Mouse (Mus musculus) splenic B cell, adult 2 months (primary cell): Measurements from ENCODE around the gene Kcnk4.

Experiments
- DNase-seq: peaks from one replicate; pipeline ENCODE4 v3.0.0-alpha.2; 2011; ENCODE audit warnings: low read depth, low spot score
- H3K27me3 ChIP-seq: 2 replicates; pipeline ENCODE4 v1.6.1; 2012; ENCODE audit warnings: mild to moderate bottlenecking, low read length, moderate library complexity, mixed read lengths; ENCODE audit not compliant: control insufficient read depth, poor library complexity, insufficient read depth, severe bottlenecking
- H3K36me3 ChIP-seq: 2 replicates; pipeline ENCODE4 v1.6.1; 2012; ENCODE audit warnings: mild to moderate bottlenecking, low read length, moderate library complexity, mixed read lengths; ENCODE audit not compliant: control insufficient read depth, poor library complexity, insufficient read depth, severe bottlenecking

The Kcnk4 gene

DNA sequence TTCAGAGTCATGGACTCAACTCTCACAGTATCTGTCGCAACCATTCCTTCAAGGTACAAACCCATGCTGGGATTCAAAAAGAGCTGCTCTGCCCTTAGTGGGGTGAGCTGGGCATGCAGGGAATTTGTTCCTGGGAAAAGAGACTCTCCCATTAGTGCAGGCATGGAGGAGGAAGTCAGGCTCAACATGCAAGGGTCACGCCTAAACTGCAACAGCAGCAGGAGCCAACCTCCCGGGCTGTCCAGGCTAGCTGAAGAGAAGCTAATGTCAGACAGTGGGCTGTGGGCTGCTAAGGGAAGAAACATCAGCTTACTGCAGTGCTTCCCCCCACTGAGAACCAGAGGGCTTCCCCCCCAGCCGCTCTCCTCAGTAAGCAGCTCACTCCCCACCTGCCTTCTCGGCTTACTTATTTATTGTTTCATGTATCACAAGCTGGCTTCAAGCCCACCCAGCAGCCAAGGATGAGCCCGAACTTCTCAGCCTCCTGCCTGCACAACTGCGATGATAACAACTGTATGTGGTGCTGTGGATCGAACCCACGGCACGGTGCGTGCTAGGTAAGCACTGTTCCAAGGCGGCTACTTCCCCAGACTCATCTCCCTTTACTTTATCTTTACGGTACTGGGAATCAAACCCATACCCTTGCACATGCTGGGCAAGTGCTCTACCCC is 38.1 kb upstream of the Kcnk4 start:
- no peaks in the 10 kb centered on the region; the same call in none of the 2 replicates for H3K27me3 ChIP-seq
- H3K36me3 ChIP-seq: no peaks in the 10 kb centered on the region
- no peak for DNase-seq

GRCm38 (mm10) chr19:6971644-6972043 is 37.3 kb upstream of the Kcnk4 start:
- no peaks in the 10 kb centered on the region; the same call in none of the 2 replicates for H3K27me3 ChIP-seq
- H3K36me3 ChIP-seq: no peaks in the 10 kb centered on the region
- no peak for DNase-seq

DNA sequence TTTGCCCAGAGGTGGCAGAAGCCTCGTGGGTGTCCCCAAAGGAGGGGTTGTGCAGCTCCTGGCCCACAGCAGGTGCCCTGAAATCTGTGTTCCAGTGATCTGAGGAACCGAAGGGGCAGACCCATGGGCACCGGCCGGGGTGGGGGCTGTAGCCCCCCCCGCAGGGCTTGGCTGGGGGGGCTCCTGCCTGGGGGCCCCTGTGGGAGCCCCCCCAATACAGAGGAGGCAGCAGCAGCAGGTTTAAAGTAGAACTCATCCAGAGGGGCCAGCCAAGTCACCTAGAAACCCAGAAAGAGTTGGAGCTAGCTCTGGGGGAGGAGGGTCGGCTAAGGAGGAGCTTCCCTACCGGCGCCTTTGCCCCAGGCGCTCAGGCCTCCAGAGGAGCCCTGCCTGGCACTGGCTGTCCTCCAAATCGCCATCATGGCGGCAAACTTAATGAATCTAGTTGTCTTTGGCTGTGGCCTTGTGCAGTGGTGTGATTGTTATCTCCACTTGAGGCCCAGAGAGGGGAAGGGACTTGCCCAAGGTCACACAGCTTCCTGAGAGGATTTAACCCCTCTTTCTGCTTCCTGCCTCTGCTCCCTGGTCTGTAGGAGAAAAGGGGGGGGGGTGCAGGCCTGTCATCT is 36.3 kb upstream of the Kcnk4 start:
- H3K36me3 ChIP-seq: no peaks in the 10 kb centered on the region
- DNase-seq: no peak
- H3K27me3 ChIP-seq: no peaks in the 10 kb centered on the region; the same call in none of the 2 replicates

DNA sequence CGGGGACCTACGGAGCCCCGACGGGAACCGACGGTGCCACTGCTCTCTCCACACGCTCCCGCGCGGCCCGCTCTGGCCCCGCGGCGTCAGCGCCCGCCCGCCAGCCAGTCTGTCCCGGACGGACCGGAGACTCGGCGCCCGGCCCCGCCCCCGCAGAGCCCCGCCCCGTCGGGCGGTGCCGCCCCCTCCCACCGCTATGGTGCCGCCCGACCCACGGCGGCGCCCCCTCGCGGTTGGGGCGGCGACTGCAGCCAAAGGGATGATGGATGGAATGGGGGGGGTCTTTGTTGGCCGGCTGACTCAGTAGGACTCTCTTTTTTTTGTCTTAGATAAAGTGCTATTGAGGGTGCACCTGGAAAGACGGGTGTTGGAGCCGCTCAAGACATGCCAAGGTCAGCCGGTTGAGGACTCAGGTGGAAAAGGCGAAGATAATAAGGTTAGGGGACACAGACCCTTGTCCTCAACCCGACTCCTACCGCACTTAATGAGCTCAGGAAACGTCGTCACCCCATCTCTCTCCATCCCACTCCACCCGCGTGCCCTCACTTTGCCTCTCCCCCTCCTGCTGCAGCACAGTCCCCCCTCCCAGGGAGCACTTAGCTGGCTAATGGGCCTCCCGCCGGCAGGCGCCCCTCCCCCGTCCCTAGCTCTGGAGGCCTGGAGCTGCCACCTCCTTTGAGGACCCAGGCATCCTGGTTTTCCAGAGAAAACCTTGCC is 35.5 kb upstream of the Kcnk4 start:
- no peaks in the 10 kb centered on the region for H3K36me3 ChIP-seq
- peak; percentile 85 for DNase-seq
- no peaks in the 10 kb centered on the region; the same call in none of the 2 replicates for H3K27me3 ChIP-seq

GRCm38 (mm10) chr19:6969291-6969664 is 35.0 kb upstream of the Kcnk4 start:
- no peak for DNase-seq
- Histone ChIP-seq H3K27me3 (no peaks in the 10 kb centered on the region; the same call in none of the 2 replicates), H3K36me3 (no peaks in the 10 kb centered on the region)

GRCm38 (mm10) chr19:6968491-6969271 is 34.4 kb upstream of the Kcnk4 start:
- Histone ChIP-seq H3K27me3 (no peaks in the 10 kb centered on the region; the same call in none of the 2 replicates), H3K36me3 (peaks cover 1% of the 10 kb centered on the region; the same call in 1 of the 2 replicates)
- no peak for DNase-seq

DNA sequence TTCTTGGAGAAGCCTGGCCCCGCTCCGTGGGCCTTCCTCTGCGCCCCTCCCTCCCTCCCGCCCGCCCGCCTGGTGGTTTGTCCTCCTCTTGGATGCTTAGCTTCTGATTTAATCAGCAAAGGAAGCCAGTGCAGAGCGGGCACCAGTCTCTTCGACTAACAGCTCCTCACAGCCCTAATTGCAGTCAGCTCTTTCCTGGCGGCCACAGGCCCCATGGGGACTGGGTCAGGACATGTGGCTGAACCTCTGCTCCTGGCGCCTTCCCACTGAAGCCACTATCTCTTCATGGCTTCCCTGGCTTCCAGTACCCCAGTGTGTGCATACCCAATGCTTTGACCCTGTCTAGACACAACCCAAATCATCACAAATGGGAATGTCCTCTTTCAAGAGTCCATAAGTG is 22.1 kb upstream of the Kcnk4 start:
- DNase-seq: no peak
- H3K36me3 ChIP-seq: no peaks in the 10 kb centered on the region
- no peaks in the 10 kb centered on the region for H3K27me3 ChIP-seq

GRCm38 (mm10) chr19:6955424-6955823 is 21.1 kb upstream of the Kcnk4 start:
- H3K36me3 ChIP-seq: no peaks in the 10 kb centered on the region

GRCm38 (mm10) chr19:6954046-6954445 is 19.7 kb upstream of the Kcnk4 start:
- DNase-seq: peak; percentile 56
- H3K27me3 ChIP-seq: no peaks in the 10 kb centered on the region

More at GRCm38 (mm10) chr19:6955424-6955823, 21.1 kb upstream of the Kcnk4 start:
- H3K27me3 ChIP-seq: no peaks in the 10 kb centered on the region
- no peak for DNase-seq

GRCm38 (mm10) chr19:6952712-6953037 is 18.4 kb upstream of the Kcnk4 start:
- no peak for DNase-seq

More at GRCm38 (mm10) chr19:6954046-6954445, 19.7 kb upstream of the Kcnk4 start:
- no peaks in the 10 kb centered on the region for H3K36me3 ChIP-seq

GRCm38 (mm10) chr19:6951994-6952711 is 17.8 kb upstream of the Kcnk4 start:
- Histone ChIP-seq H3K27me3 (no peaks in the 10 kb centered on the region), H3K36me3 (no peaks in the 10 kb centered on the region)
- peak; percentile 30 for DNase-seq

More at GRCm38 (mm10) chr19:6952712-6953037, 18.4 kb upstream of the Kcnk4 start:
- Histone ChIP-seq H3K27me3 (no peaks in the 10 kb centered on the region), H3K36me3 (no peaks in the 10 kb centered on the region)

- H3K27me3 ChIP-seq: no peaks in the 10 kb centered on the region
- DNase-seq: peak; percentile 62
- H3K36me3 ChIP-seq: no peaks in the 10 kb centered on the region
Measured at GRCm38 (mm10) chr19:6951381-6951968, 17.2 kb upstream of the Kcnk4 start.

GRCm38 (mm10) chr19:6950613-6951153 is 16.4 kb upstream of the Kcnk4 start:
- Histone ChIP-seq H3K36me3 (no peaks in the 10 kb centered on the region), H3K27me3 (no peaks in the 10 kb centered on the region)
- peak; percentile 30 for DNase-seq
